Mouse (Mus musculus) heart, adult 8-10 months (tissue): ENCODE measurements around the gene Morc4. TPM values are rescaled to one million over a fixed set of nuclear protein-coding genes. Genes with fewer than 3 reads are reported as not detected.

ENCODE experiments used
- DNase-seq: peaks from one replicate; pipeline ENCODE4 v3.0.0; 2022; ENCODE audit warnings: low spot score
- total RNA-seq, 4 experiments: library from RNA; stranded (reverse); gene quantifications; 2 replicates each; pipeline ENCODE4 v1.2.4; 2022

The Morc4 gene
- 1 to 10 TPM; 2.8 to 5.7 (median 3.9) TPM for total RNA-seq

GRCm38 (mm10) chrX:139870938-139871791, at the start of gene Morc4:
TSS of gene Morc4 (minus strand) at chrX:139871677.
- peak; percentile 38 for DNase-seq

- no peak for DNase-seq
Observed at GRCm38 (mm10) chrX:139920572-139920971, 49.1 kb upstream of the Morc4 start.

- no peak for DNase-seq
Observed at GRCm38 (mm10) chrX:139891387-139891786, 19.9 kb upstream of the Morc4 start.

GRCm38 (mm10) chrX:139883221-139883620, 11.7 kb upstream of the Morc4 start:
- DNase-seq = no peak

GRCm38 (mm10) chrX:139877936-139878335, 6.5 kb upstream of the Morc4 start:
- DNase-seq = peak; percentile 18

GRCm38 (mm10) chrX:139877105-139877504, 5.6 kb upstream of the Morc4 start:
- no peak for DNase-seq

GRCm38 (mm10) chrX:139870300-139870711, 1.2 kb downstream of the Morc4 start:
- peak; percentile 19 for DNase-seq

GRCm38 (mm10) chrX:139859402-139859801, 12.1 kb downstream of the Morc4 start:
- DNase-seq = peak; percentile 11

GRCm38 (mm10) chrX:139854795-139855194, 16.7 kb downstream of the Morc4 start:
- DNase-seq = no peak

- no peak for DNase-seq
Observed at GRCm38 (mm10) chrX:139841091-139841490, 30.4 kb downstream of the Morc4 start.

- DNase-seq = no peak
Observed at GRCm38 (mm10) chrX:139839057-139839456, 32.4 kb downstream of the Morc4 start.

GRCm38 (mm10) chrX:139832464-139832863, 39.0 kb downstream of the Morc4 start:
- DNase-seq = peak; percentile 5

- DNase-seq = no peak
Observed at GRCm38 (mm10) chrX:139828363-139829092, 42.9 kb downstream of the Morc4 start.

GRCm38 (mm10) chrX:139826926-139827325, 44.6 kb downstream of the Morc4 start:
- no peak for DNase-seq

GRCm38 (mm10) chrX:139825402-139825801, 46.1 kb downstream of the Morc4 start:
- DNase-seq = no peak

GRCm38 (mm10) chrX:139815201-139815600, 56.3 kb downstream of the Morc4 start:
- no peak for DNase-seq

GRCm38 (mm10) chrX:139814018-139814635, 57.4 kb downstream of the Morc4 start:
- no peak for DNase-seq

- DNase-seq = no peak
Observed at GRCm38 (mm10) chrX:139813299-139814002, 58.0 kb downstream of the Morc4 start.

- DNase-seq = no peak
Observed at GRCm38 (mm10) chrX:139812636-139813298, 58.7 kb downstream of the Morc4 start.

- DNase-seq = no peak
Observed at GRCm38 (mm10) chrX:139808501-139808900, 63.0 kb downstream of the Morc4 start.

GRCm38 (mm10) chrX:139808085-139808484, 63.4 kb downstream of the Morc4 start:
- DNase-seq = no peak
